Mouse (Mus musculus) spleen, postnatal 4 days (tissue): ENCODE results near the gene Fars2.

Experiments used
- DNase-seq, 2 experiments: peaks; one replicate each; pipeline ENCODE4 v3.0.0; 2022; ENCODE audit warnings: low spot score in 2 of 2

Gene Fars2

DNA sequence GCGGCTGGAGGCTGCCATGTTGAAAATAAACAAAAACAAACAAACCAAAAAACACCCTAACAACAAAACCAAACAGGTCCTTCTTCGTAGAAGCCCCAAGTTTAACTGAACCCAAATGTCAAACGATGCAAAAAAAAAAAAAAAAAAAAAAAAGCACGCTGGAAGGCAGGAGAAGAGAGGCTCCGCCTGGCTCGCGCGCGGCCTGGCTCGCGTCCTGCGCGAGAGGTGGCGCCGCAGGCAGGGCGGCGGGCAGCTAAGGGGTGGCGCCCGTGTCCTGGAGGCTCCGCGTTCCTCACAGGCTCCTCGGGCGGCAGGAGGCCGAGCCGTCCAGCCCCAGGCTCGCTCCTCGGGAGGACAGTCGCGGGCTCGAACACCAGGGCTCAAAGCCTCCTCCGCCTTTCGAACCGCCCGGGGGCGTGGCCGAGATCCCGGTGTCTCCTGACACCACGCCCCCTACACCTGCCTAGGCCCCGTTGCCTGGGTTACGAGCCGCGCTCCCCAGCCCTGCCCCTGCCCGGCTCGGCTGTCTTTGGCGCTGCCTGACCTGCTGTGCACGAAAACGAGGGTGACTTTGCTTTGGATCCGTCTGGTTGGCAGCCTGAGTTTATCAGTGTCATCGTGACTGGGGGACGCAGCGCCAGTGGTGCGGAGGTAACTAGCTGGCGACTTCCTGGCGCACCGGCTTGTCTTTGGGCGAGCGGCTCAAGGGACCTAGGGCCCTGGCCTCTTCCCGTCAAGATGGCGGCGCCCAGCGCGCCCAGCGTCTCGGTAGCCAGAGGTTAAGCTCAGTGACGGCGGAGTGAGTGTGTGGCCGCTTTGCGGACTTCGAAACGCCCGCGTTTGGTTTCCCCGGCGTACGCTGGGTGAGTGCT is at the start of gene Fars2, which contains the start of gene Lyrm4:
Gene Fars2 (plus strand): TSS at position 270 of the 872 bp plus-strand sequence.
Gene Lyrm4 (minus strand): TSS at position 384 of the 872 bp plus-strand sequence.
- peak; percentile 97 to 98 for DNase-seq

DNA sequence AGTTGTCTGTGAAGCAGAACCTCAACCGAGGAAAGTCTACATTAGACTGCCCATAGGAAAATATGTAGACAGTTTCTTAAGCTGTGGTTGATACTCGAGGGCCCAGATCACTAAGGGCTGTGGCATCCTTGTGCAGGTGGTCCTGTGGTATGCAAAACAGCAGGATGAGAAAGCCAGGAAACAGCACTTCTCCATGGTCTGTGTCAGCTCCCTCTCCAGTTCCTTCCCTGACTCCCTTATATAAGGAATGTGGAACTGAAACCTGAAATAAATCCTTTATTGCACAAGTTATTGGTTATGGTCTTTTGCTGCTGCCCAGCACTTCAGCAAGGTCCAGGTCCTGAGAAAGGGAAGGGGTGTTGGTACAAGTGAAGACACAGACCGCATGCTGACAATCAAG is 42.7 kb upstream of the Fars2 start:
- DNase-seq: no peak

DNA sequence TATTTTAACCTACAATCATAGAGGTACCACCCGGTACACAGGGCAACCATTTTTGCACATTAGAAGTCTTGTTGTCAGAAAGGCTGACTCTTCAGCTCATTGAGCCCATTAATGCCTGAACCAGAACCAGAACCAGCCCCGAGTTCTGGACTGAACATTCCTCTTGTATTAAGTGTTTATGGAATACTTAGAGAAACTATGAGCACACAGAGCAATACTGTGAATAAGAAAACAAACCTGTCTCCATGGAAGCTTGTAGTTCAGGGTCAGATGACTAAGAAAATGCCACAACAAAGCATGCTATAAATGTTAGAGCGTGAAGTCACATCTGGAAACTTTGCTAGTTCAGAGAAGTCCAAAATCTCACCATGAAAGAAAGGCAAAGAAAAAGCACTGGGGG is 35.6 kb upstream of the Fars2 start:
- DNase-seq: no peak

DNA sequence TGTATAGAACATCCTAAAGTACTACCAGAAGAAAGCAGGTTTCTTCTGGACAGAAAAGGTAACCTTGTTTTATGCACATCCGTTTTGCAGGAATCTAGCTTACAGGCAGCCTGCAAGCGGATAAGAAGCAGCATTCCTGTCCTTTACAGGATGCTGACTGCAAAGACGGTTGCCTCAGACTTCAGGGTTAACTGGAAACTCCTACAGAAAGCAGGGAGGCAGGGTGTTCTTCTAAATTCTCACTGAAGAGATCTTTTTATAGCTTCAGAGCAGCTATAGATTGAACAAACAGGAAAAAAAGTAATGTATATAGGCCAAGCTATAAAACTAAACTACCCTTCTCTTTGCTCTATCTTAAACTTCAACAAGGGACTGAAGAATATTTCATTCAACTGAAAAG is 32.5 kb upstream of the Fars2 start:
- no peak for DNase-seq

DNA sequence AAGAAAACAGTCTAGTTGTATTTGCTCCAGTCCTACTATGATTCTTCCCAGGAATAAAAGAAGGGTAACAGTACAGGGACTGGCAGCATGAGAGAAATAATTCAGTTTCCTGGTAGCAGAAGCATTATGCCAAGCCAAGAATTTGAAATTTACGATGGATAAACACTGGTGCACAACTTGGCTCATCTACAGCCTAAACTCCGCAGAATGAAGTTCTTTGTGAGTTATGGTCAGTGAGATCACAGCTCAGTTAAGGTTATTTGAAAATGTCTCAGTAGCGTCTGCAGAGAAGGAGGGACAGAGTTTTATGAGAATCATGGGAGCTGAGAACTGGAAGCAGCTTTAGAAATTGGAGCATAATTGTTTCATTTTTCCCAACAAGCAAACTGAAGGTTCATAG is 31.2 kb upstream of the Fars2 start:
- DNase-seq: no peak

DNA sequence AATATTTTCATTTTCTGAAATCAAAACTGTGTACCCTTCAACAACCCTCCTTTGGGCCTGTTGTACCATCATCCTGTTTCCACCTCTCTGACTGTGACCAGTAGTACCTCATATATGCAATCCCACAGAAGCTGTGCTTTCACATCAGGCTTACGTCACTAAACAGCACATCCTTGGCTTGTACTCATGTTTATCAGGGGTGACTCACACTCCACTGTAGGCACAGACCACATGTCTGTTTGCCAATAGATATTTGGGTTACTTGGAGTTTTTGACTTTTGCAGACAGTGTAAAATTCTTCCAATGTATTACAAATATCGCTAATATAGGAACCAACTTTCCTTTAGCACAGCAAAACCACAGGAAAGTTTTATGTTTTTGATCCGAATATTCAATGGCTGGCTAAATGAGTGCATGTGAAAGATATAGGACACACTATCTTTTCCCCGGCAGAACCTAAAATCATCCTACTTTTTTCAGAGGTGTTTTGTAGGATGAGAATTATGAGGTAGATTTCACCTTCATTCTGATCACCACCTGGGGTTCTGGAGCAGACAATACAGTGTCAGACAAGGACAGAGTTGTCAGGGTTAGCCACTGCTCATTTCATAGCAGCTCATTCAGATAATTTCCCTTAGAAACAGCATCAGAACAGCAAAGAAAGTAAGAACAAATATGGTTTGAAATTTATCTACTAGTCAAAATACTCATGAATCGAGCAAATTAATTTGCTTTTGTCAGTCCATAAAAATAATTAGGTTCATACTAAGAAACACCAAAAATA is 30.4 kb upstream of the Fars2 start:
- DNase-seq: peak in 1 of 2 experiments; percentile 35

DNA sequence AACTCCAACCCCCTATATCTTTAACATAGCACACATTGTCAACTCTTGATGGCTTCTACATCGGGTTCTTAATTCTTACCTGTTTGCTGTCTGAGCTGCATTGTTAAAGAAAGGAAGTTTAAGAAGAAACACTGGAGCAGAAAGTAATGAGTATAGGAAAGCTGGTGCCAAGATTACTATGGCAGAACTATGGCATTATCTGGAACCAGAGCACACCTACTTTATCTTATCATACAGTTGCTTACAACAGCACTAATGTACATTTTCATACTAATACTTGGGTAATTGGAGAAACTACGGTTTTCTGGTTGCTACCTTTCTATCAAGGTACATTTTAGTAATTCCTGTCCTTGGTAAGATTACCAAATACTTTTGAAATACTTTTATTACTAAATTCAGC is 29.8 kb upstream of the Fars2 start:
- no peak for DNase-seq

DNA sequence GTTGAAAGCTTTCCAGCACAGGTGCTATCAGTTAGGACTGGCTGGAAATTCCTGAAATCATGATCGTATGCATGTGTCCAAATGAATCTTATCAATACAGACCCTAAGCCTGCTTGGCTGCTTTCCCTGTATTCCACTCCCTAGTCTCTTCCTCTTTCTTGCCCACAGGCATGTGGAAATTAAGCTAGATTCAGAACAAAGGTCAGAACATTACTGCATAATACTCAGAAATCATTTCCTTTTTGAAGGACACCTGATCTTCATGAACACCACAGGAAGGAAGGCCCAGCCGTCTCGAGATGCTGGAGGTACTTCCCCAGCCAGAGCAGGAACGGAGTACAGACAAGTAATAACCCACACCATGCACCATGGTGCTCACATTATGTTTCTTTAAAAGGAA is 29.0 kb upstream of the Fars2 start:
- no peak for DNase-seq

DNA sequence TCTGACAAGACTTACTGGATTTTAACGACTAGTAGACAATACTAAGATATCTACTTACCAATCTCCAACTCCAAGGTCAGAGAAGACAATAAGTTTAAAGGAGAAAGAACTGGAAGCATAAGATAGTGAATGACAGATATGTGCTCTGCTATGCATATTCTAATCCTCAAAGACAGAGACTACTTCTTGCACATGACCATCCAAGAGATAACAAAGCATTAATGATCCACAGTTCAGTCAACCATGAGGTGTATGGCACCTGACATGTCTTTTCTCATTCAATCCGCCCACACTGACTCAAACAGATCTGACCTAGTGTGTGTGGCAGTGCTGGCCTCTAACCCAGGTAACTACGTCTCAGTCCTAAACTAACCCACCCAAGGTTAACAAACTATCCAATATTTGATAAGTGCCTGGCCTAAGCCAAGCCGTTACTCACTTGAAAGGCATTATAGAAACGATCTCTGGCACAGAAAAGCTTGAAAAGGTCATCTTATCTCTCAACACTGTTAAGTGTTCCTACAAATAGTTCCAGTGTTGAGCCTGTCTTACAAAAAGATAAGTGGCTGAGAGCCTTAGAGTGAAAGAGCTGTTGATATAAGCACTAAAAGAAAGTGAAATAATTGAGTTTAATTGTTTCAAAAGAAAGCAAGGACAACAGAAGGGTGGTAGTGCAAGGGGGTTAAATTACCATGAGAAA is 20.4 kb upstream of the Fars2 start:
- no peak for DNase-seq

DNA sequence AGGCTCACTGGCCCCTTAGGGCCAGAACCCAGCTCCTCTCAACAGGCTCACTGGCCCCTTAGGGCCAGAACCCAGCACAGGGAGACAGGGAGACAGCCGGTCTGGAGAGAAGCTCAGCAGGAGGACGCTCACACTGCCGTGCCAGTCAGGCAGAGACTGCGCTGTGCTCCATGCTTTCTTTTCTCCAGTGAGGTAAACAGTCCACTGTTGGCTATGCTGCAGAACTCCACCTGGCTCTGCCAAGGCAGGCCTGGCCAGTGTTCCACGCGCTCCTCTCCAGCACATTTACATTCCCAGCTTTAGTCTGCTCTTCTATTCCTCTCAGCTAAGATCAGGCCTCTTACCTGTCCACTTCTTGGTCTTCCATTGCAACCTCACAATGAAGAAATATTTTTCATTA is 11.6 kb upstream of the Fars2 start:
- peak in 1 of 2 experiments; percentile 52 for DNase-seq

DNA sequence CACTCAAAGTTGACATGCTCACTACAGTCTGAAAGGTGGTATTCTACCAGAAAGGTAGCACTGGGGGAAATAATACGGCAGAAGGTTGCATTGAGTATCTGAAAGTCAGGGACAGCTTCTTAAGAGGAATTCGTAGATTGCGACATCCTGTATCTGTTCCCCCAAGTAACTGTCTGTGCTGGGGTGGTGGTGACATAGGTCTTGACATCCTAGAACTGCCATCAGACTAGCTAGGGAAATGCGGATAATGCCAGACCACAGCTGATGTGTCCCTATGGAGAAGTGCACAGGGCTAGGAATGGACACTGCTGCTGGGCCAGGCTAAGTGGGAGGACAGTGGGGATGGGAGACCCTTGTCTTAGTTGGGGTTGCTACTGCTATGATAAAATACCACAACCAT is 8.7 kb upstream of the Fars2 start:
- no peak for DNase-seq

DNA sequence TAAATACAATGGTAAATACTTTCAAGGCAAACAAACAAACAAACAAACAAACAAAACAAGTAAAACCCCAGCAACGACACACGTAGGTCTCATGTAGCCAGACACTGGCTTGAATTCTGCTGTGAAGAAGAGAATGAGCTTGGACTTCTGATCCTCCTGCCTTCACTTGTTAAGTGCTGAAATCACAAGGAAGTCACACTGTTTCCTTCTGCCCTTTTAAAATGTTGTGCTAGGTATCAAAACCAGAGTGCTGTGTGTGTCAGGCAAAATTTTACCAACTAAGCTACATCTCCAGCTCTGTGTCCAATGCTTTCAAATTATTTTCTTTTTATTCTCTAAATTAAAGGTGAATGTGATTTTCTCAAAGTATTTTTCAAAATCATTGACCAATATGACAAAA is 5.9 kb upstream of the Fars2 start:
- no peak for DNase-seq

DNA sequence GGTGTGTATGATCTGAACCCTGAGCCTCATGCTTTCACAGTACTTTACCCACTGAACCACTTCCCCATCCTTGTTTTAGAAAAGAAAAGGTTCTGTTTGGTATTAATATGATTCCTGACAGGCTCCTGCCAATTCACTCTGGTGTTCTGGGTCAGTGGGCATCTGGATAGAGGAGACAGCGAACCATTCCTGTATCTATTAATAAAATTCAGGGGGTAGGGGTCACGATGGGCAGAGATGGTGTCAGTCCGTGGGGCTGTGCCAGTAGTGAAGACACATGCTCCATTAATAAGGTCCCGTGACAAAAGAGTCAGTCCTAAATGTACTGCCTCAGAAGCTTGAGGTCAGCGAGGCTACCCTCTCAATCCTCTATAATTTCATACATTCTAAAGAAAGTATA is 4.0 kb upstream of the Fars2 start:
- no peak for DNase-seq

DNA sequence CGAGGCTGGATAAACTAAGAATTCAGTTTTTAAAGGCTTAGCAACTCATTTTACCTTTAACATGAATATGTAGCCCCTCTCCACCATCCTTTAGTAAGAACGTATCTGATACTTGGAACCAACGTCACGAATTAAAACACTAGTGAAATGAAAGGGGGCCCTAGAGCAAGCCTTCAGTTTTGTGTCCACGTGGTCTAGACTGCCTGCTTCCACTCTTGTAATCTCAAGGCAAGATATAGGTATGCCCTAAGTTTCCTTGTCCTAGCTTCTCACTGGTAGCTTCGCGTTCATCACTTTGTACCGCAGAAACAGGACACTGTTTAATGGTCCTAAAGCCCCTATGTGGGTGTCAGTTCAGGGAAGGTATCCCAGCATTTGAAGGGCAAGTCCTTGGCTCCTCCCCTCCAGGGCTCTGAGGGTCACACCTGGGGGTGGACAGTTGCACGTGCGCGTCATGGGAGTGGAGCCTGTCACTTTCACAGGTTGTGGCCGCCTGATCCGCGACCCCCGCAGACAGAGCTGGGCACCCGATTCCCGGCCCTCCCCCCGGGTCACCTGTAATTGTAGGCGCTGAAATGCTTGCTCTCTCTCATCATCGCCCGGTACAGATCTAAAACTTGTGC is 581 bp upstream of the Fars2 start:
- DNase-seq: peak; percentile 40 to 72

DNA sequence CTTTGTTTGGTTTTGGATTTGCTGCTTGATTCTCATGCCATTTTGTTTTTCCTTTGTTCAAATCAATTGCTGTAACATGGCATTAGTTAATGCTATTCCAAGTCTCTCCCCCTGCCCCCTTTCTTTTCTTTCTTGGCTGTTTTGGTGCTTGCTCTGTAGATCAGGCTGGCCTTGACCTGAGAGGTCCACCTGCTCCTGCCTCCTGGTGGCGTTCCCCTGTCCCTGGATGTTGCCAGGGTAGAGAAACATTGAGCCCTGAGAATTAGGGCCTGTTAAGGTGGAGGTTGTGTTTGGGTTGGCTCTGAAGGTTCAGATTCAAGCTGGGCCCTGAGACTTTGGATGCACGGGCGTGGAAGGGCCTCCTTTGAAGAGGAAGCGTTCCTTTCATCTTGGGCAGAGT is 2.5 kb downstream of the Fars2 start:
- DNase-seq: no peak

DNA sequence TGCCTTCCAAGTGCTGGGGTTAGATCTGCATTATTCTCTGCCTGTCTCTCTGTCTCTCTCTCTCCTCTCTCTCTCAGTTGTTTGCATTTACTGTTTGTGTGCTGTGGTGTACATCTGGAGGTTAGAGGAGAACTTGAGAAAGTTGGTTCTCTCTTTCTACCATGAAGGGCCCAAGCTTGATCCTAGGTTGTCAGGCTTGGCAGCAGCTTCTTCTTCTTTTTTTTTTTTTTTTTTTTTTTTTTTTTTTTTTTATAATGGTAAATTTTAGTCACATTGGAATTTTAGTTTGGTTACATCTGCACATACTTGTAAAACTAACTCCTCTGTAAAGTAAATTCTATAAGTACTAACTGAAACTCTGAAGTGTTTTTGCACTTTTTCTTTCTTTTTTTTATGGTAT is 3.4 kb downstream of the Fars2 start:
- DNase-seq: no peak

DNA sequence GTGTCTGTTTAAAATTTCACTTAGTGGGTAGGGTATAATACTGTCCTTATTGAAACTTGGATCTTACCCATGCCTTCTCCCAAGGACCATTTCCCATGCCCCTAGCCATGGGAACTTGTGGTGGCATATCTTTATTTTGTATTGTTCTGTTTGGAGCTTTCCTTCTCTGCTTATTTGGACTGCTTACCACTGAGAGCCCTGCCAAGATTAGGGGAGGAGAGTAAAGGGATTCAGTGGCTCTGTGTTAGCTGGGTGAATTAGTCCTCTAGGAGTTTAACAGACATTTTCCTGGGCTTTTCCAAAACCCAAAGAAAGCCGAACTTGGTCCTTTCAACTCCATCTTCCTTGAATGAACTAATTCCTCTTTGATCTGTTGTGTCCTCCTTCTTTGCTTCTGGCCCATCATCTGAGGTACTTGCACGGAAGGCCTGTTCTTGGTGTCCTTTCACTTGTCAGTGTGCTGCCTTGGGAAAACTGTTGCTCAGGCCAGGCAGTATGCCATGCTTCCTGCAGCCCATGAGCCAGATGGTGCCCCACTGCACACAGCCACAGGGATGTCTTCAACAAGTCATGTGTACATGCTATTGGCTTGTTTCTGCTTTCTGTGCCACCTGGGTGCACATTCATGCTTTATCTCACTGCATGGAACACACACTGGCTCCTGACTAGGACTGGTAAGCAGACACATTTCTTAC is 12.3 kb downstream of the Fars2 start:
- no peak for DNase-seq

DNA sequence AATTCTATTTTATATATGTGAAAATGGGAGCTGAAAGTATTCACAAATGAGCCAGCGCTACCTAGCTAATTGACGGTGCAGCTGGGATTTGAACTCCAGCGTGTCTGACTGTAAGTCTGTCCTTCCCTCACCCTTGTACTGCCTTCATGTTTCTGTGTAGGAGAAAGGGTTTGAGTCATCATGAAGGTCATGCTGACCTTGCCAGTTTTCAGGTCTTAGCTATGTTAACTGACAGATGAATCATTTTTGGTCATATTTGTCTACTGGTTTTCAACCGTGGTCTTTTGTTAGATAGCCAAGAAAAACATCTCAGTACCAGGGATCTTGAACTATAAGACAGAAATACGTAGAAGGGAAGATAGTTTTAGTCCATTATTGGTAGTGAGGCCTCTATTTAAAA is 14.2 kb downstream of the Fars2 start:
- no peak for DNase-seq

DNA sequence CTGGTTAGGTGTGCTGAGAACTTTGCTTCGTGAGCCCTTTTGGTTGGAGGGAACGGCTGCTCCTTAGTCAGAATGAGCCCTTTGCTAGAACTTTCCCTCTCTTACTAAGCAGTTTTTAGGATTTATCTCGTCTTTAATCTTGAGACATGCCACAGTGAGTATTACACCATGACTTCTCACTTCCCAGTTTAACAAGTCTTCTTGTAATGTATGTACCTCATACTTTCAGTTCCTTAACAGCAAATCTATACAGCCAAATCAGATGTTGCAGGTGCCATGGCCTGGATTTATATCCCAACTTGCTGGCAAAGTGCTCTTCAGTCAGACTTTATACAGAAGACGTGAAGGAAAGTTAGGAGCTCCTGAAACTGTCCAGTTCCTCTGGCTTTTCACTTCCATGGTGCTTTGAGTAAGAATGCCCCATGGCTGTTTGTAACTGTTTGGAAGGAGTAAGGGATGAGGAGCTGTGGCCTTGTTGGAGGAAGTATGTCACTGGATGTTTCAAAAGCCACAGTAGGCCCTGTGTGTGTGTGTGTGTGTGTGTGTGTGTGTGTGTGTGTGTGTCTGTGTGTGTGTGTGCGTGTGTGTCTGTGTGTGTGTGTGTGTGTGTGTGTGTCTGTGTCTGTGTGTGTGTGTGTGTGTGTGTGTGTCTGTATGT is 14.9 kb downstream of the Fars2 start:
- DNase-seq: no peak

DNA sequence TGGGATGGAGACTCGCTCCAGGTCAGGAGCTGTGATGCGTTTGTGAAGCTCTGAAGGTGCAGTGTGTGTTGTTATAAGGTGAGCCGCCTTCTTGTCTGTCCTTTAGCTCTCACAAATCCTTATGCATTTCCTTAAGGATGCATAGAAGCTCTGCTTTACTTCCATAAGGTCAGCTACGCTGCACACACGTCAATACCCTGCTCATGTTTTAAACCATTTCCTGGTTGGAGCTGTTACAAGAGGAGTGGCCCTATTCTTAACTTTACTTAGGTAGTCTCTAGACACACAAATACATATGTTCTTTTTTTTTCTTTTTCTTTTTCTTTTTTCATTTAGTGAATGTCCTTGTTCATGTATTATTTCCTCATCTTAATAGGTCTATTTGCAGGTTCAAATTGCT is 22.5 kb downstream of the Fars2 start:
- DNase-seq: no peak
